Mouse (Mus musculus) liver, adult (tissue): ENCODE measurements at regions not wholly inside any gene's neighbourhood (a gene's known extent, or its start where the extent isn't known, plus 50 kb on each side); places are given as distances from the start of the nearest gene placed in this dataset.
A peak's percentile ranks its signal among the peaks of the same experiment; 100 is the strongest.

Experiments
- GATA4 ChIP-seq: IDR thresholded peaks from 2 replicates; pipeline ENCODE4 v1.6.1; 2014; ENCODE audit warnings: mild to moderate bottlenecking, low read length; ENCODE audit not compliant: insufficient replicate concordance

GRCm38 (mm10) chr17:80840452-80840851 lies 104.0 kb upstream of the Tmem178 start:
- no peak for TF ChIP-seq GATA4

- no peak for TF ChIP-seq GATA4
These were observed 106.4 kb upstream of the Map4k3 start for GRCm38 (mm10) chr17:80834701-80835100.

GRCm38 (mm10) chr17:80834176-80834517 lies 105.9 kb upstream of the Map4k3 start:
- TF ChIP-seq GATA4 = no peak

- no peak for TF ChIP-seq GATA4
These were observed 105.3 kb upstream of the Map4k3 start for GRCm38 (mm10) chr17:80833355-80834175.

- no peak for TF ChIP-seq GATA4
These were observed 103.4 kb upstream of the Map4k3 start for GRCm38 (mm10) chr17:80831686-80832085.

GRCm38 (mm10) chr17:80827896-80828295 lies 99.6 kb upstream of the Map4k3 start:
- no peak for TF ChIP-seq GATA4

GRCm38 (mm10) chr17:80827361-80827760 lies 99.1 kb upstream of the Map4k3 start:
- TF ChIP-seq GATA4 = no peak

GRCm38 (mm10) chr17:80825971-80826730 lies 97.9 kb upstream of the Map4k3 start:
- TF ChIP-seq GATA4 = peak; percentile 34; the same call in 1 of the 2 replicates

- TF ChIP-seq GATA4 = no peak
These were observed 97.2 kb upstream of the Map4k3 start for GRCm38 (mm10) chr17:80825518-80825901.

GRCm38 (mm10) chr17:80824826-80825517 lies 96.7 kb upstream of the Map4k3 start:
- TF ChIP-seq GATA4 = no peak

- TF ChIP-seq GATA4 = no peak
These were observed 96.0 kb upstream of the Map4k3 start for GRCm38 (mm10) chr17:80824261-80824660.

- no peak for TF ChIP-seq GATA4
These were observed 92.6 kb upstream of the Map4k3 start for GRCm38 (mm10) chr17:80820888-80821287.

GRCm38 (mm10) chr17:80818477-80819028 lies 90.3 kb upstream of the Map4k3 start:
- TF ChIP-seq GATA4 = no peak

GRCm38 (mm10) chr17:80815747-80816146 lies 87.5 kb upstream of the Map4k3 start:
- no peak for TF ChIP-seq GATA4

- no peak for TF ChIP-seq GATA4
These were observed 84.9 kb upstream of the Map4k3 start for GRCm38 (mm10) chr17:80813194-80813593.
